Mouse (Mus musculus): ENCODE results near the gene Mrps21. TPM values are rescaled to one million over a fixed set of nuclear protein-coding genes. Genes with fewer than 3 reads are reported as not detected.

Gene Mrps21
- 190 and 193 TPM in 2 replicates for polyA plus RNA-seq (2012; rRNA removed)

DNA sequence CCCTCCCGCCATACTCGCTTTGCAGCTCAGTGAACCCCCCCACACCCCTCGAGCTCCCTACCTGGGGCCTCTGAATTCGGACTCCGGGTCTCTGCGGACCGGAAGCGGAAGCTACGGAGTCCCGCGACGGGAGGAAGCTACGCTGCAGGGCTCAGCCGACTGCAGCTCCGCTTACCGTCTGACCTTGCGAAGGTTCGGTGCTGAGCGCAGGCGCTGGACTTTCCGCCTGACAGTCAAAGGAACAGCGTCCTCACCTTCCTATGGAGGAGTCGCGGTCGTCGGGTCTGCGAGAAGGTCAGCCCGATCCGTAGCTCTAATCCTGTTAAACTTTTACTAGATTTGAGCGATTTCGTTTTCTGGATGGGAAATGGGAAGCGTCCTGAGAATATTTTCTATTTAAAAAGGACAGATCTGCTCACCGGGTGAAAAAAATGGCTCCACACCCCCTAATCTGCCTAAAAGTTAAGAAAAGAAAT, at the start of gene Mrps21:
Gene Mrps21, minus strand, starts transcription at position 128 of the 476 bp plus-strand sequence.

DNA sequence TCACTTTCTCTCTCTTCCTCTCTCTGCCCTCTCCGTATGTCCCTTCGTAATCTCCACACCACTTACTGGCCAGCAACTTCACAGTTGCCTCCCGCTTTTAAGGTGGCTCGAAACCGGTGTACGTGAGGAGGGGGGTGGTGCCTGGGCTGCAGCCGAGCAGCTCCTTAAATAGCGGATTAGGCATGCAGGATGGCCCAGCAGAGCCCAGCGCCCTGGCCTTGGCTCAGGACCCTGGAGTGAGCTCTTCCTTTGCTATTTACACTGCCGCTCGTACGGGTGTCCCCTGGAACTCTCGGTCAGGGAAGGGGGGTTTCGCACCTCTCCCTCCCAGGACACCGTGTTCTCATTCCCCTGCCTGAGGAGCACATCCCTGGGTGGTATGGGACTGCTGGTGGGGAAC, 33.2 kb upstream of the Mrps21 start, which contains the start of gene Car14:
Gene Car14, minus strand, starts transcription at position 124 of the 400 bp plus-strand sequence.

DNA sequence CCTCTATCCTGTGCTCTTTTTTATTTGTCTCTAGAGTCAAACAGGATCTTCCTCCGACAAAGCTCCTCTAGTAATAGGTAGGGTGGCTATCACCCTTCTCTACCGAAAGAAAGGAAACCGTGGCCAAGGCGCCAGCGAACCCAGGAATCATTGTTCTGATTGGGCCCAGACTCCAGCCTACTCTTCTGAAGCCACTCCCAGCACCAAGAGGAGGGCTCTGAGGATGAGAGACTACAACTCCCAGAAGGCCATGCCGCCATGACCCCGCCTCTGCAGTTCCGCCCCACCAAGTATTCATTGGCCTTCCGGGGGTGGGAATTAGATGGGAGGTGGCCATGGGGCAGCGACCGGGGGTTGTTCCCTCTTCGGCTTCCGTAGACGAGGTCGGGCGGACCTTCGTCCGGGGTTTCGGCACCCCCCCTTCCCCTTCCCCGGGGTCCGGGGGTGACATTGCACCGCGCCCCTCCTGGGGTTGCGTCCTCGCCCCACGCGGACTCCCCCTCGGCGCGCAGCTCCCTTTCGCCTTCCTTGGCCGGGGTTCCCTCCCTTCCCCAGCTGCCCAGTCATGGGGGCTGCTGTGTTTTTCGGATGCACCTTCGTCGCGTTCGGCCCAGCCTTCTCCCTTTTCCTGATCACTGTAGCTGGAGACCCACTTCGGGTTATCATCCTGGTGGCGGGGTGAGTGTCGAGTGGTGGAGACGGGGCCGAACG, 22.4 kb upstream of the Mrps21 start, which contains the start of gene Aph1a:
Gene Aph1a, plus strand, starts transcription at position 364 of the 711 bp plus-strand sequence.

DNA sequence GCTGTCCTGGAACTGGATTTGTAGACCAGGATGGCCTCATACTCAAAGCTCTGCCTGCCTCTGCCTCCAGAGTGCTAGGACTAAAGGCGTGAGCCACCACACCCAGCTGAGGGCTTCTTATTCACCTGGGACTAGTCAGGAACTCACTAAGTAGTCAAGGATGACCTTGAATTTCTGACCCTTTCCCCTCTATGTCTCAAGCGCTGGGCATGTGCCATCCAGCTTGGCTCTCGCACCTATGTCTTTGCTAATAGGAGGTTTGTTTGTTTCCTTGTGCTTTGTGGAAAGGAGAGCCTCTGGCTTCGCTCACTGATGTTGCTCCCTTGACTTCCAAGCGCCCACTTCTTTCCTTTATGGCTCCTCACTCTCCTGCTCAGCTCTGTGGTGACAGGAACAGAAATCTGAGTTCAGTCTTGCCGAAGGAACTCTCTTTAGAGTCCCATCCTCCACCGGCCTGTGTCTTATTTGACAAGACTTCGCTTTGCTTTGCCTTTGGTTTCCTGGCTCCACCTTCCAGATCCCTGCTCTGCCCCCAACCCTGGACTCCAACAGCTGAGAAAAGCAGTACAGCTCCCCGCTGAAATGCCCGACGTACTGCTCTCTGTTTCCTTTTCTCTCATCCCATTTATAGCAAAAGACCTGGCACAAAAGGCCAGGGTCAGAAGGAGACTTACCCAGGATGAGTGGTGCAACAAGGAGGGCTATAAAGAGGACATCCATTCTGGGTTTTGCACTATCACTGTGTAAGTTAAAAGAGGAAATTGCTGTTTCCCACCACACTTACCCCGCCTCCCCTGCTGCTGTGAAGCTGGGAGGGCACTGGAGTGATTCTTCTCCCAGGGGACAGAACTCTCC, 20.1 kb upstream of the Mrps21 start, which contains the start of gene BC028528:
Gene BC028528, minus strand, starts transcription at position 795 of the 855 bp plus-strand sequence.

DNA sequence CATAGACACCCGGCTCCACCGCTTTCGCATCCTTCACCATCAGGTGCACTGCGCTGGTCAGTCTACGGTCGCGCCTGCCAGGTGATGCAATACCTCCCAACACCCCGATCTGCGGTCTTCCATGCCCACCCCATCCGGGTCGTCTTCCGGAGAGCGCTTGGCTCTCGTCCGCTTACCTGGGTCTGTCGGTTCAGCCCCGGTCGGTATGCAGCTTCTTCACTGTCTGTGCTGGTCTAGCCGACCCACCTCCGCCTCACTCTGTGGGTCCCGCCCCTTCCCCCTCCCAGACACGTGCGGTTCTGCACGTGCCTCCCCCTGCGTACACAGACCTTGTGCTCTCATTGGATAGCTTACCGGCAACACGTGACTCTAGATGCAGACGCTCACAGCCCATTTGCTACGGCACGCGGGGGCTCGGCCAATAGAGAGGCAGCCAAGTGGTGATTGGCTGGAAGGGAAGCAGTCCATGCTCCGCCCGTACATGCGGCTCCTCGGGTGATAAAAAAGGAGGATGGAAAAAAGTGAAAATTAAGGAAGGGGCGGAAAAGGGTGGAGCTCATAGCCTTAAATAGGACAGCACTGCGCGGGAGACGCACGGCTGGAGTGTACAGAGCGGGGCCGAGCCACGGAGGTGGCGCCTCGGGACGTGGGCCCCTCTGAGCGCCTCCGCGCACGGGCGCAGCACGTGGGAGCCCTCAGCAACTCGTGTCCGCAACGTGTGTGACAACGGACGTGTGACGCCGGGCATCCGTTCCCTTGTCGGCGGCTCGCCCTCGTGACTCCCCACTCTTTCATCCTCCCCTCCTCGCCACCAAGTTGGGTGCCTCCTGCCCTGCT, 10.9 kb upstream of the Mrps21 start, which contains the start of gene Ciart:
Gene Ciart, minus strand, starts transcription at position 273 of the 837 bp plus-strand sequence.

DNA sequence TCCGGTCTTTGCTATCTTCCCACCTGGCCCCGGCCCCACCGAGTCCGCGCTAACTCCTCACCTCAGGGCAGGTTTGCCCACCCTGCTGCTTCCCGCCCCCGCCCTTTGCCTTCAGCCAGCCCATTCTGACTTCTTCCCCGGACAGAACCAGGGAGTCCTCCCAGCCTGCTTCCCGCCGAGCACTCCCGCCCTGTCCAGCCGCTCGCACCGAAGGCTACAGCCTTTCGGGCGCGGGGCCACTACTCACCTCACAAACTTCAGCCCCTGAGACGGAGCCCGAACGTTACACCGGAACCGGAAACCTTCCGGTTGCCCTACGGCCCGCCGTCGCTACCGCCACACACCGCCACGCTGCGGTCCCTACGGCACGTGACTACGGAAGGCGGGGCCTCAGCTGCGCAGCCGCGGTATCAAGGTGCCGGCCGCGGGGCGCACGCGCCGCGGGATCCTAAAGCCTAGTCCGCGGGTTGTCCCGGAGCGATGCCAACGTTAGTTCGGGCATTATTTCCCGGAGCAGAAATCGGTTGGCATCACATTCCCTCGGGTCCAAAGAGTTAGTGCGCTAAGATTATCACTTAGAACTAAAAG, 15.7 kb downstream of the Mrps21 start, which contains the start of gene Prpf3:
Gene Prpf3, minus strand, starts transcription at position 384 of the 588 bp plus-strand sequence.

DNA sequence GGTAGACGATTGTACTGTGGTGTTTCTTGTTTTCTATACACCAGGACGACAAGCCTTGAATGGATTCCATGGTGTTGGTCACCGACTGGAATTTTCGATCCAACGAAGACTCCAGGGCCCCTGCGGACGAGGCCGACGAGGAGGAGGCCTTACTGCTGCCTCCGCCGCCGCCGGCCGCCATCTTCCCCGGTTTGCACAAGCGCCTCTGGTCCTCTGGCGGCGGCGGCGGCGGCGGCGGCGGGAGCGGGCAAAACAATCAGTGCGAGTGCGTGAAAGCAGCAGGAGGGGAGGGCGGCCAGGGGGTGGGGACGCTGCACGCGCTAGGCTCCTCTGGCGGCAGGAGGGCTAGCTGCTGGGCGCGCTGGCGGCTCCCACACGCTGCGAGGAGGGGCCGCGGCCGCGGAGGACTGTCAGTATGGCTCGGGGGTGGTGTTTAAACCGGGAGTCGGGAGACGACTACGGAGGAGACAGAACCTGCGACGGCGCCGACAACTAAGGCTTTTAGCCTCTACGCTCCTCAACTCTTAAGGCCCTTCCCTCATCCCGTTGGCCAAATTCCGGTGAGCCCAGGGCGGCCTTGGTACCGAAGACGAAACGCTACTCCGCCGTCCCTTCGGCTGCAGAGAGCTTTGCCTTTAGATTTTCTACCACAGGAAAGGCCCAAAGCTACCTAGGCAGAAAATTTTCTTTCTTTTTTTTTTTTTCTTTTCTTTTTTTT, 52.6 kb downstream of the Mrps21 start, which contains the start of gene Rprd2:
Gene Rprd2, minus strand, starts transcription at position 293 of the 718 bp plus-strand sequence.

Other genes with a start within 250 kb of the Mrps21 start
- 47.0 and 50.6 TPM in 2 replicates for gene Ensa, start 246.5 kb downstream of the Mrps21 start, polyA plus RNA-seq (2012; rRNA removed)
- gene Mcl1, start 212.7 kb downstream of the Mrps21 start, polyA plus RNA-seq (2012; rRNA removed): 62.9 and 66.1 TPM in 2 replicates
- gene Adamtsl4, start 183.6 kb downstream of the Mrps21 start, polyA plus RNA-seq (2012; rRNA removed): 0.76 and 2.1 TPM in 2 replicates
- gene Ecm1, start 131.9 kb downstream of the Mrps21 start, polyA plus RNA-seq (2012; rRNA removed): 13.4 and 56.2 TPM in 2 replicates
- gene Tars2, start 111.3 kb downstream of the Mrps21 start, polyA plus RNA-seq (2012; rRNA removed): 39.4 and 42.8 TPM in 2 replicates
- gene Rprd2, start 52.7 kb downstream of the Mrps21 start, polyA plus RNA-seq (2012; rRNA removed): 21.7 TPM in 2 replicates
- 36.0 and 36.2 TPM in 2 replicates for gene Prpf3, start 15.6 kb downstream of the Mrps21 start, polyA plus RNA-seq (2012; rRNA removed)
- gene Ciart, start 10.7 kb upstream of the Mrps21 start, polyA plus RNA-seq (2012; rRNA removed): 4.1 and 5.3 TPM in 2 replicates
- 13.9 and 15.2 TPM in 2 replicates for gene BC028528, start 20.5 kb upstream of the Mrps21 start, polyA plus RNA-seq (2012; rRNA removed)
- 96.5 and 101 TPM in 2 replicates for gene Aph1a, start 22.4 kb upstream of the Mrps21 start, polyA plus RNA-seq (2012; rRNA removed)
- 4.0 and 5.7 TPM in 2 replicates for gene Car14, start 33.2 kb upstream of the Mrps21 start, polyA plus RNA-seq (2012; rRNA removed)
- 79.1 and 84.3 TPM in 2 replicates for gene Anp32e, start 57.7 kb upstream of the Mrps21 start, polyA plus RNA-seq (2012; rRNA removed)
- gene Plekho1, start 124.5 kb upstream of the Mrps21 start, polyA plus RNA-seq (2012; rRNA removed): 141 and 142 TPM in 2 replicates
- 31.4 and 35.0 TPM in 2 replicates for gene Vps45, start 186.9 kb upstream of the Mrps21 start, polyA plus RNA-seq (2012; rRNA removed)
- gene Otud7b, start 233.0 kb upstream of the Mrps21 start, polyA plus RNA-seq (2012; rRNA removed): 6.4 and 6.8 TPM in 2 replicates